Mouse (Mus musculus) mouse trophoblast stem cell (cell line): Measurements from ENCODE around the gene R3hdm2.

Source experiments
- in situ Hi-C, 2 experiments: fragments of 300-500 bp; cut with MseI, MboI; formaldehyde crosslinking; loops; 2 replicates in 1 of 2; 3 replicates in 1 of 2; pipeline ENCODE4 v1.15.1; 2025

R3hdm2 gene

DNA sequence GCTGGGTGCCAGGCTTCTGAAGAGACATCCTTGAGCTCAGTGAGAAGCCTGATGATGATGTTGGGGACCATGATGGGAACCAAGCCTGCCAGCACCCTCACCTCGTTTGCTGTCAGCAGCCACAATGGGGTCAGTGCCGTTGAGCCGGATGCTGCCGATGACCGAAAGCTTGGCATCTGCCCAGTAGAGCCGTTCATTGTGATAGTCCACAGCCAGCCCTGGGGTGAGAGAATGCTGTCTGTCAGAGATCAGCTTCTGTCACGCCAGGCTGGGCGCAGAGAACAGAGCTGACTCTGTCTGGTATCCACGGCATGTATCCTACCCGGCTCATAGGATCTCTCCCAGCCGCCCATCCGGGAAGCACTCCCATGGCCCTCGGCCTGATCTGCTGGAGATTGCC, 162.0 kb downstream of the R3hdm2 start:
- in situ Hi-C loops, result loop anchor here (5.0 kb wide), 1 partner anchor 35 kb away; no protein-coding TSS in a partner anchor

DNA sequence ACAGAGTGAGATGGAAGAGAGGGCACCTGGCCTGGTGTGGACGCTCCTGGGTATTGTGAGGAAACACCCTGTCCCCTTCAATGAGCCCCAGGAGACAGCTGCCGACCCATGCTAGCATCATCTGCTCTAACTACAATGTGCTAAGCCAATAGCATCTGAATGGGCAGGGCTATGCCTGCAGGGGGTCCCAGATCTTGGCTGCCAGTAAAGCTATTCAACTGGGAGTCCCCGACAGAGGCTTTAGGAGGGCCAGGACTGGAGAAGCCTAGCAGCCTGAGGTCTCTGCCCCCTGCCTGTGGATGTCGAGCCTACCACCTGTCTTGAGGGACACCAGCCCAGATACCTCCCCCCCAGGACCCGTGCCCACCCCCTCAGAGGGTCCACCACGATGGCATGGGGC, 162.6 kb downstream of the R3hdm2 start:
- in situ Hi-C loops, result loop anchor here (5.0 kb wide), 1 partner anchor 35 kb away; no protein-coding TSS in a partner anchor

DNA sequence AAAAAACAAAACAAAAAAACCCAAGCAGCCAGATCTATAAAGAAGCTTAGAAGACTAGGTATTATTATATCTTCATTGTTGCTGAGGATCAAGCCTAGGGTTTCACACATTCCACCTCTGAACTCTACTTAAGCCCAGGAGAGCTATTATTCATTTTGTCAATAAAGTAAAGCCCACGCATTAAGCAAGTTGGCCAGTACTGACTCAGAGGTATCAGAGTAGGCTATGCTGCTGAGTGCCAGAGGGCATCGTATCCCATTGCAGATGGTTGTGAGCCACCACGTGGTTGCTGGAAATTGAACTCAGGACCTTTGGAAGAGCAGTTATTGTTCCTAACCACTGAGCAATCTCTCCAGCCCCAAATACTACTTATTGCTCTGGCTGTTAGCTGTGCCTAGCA, 163.8 kb downstream of the R3hdm2 start:
- in situ Hi-C loops, result loop anchor here (5.0 kb wide), 1 partner anchor 37 kb away; no protein-coding TSS in a partner anchor

DNA sequence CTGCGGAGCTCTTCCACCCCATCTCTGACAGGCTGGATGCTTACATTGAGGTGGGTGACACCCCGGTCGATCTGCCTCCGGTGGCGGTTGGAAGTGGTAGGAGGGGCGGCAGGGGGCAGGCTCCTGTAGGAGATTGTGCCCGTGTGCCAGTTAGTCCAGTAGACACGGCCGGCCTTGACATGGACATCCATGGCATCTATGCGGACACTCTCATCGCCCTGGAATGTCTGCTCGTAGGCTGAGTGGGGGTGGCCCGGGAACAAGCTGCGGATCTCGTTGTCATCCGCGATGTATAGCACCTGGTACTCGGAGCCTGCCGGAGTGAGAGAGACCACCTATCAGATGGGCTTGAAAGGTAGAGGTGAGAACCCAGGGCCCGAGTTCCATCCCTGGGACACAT, 164.2 kb downstream of the R3hdm2 start:
- in situ Hi-C loops, result loop anchor here (5.0 kb wide), 1 partner anchor 37 kb away; no protein-coding TSS in a partner anchor

DNA sequence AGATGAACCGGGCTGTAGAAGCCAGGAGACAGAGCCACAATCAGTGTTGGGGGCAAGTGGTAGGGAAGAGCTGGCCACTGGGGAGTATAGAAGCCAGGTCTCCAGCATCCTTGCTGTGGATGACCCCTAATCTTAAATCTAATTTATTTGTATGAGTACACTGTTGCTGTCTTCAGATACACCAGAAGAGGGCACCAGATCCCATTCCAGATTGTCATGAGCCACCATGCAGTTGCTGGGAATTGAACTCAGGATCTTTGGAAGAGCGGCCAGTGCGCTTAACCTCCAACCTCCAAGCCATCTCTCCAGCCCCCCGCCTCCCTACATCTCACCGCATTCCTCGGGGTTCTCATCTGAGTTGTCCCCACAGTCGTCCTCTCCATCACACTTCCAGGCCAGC, 166.4 kb downstream of the R3hdm2 start:
- in situ Hi-C loops, result no loop called here

DNA sequence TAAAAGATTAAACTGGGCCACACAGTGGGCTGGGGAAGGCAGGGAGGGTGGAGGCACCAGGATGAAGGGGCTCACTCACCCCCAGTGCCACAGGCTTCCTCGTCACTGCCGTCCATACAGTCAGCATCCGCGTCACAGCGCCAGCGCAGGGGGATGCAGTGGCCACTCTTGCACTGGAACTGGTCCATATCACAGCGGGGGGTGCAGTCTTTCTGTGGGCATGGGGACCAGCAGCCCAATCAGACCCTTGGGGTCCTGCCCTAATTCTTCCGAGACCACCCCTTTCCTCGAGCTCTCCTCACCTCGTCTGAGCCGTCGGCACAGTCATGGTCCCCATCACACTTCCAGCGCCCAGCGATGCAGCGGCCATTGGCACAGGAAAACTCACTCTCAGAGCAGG, 168.1 kb downstream of the R3hdm2 start:
- in situ Hi-C loops, result no loop called here
